Mouse (Mus musculus) bone marrow macrophage, adult 2 months (primary cell): ENCODE results near the gene Bub1b. TPM values are rescaled to one million over a fixed set of nuclear protein-coding genes. Genes with fewer than 3 reads are reported as not detected.
A peak's percentile ranks its signal among the peaks of the same experiment; 100 is the strongest.
"Not testable (repeated sequence)": the region's sequence is repeated elsewhere in the genome, so short reads cannot be mapped to it uniquely, and the experiment has no call there.

Experiments
- H3K27ac ChIP-seq: 2 replicates; pipeline ENCODE4 v1.5.1; 2012; ENCODE audit warnings: low read depth, low read length; ENCODE audit not compliant: insufficient read depth
- H3K4me1 ChIP-seq: 2 replicates; pipeline ENCODE4 v1.6.1; 2012; ENCODE audit warnings: low read length; ENCODE audit not compliant: control insufficient read depth, insufficient read depth
- H3K4me3 ChIP-seq: 2 replicates; pipeline ENCODE4 v1.5.1; 2012; ENCODE audit warnings: mild to moderate bottlenecking, low read length, moderate library complexity; ENCODE audit not compliant: insufficient read depth
- CTCF ChIP-seq: IDR thresholded peaks from 2 replicates; pipeline ENCODE4 v1.5.1; 2012; ENCODE audit warnings: low read depth, mild to moderate bottlenecking, low read length, moderate library complexity
- POLR2A ChIP-seq: IDR thresholded peaks from 2 replicates; pipeline ENCODE4 v1.6.1; 2012; ENCODE audit warnings: mild to moderate bottlenecking, low read depth, low read length, borderline replicate concordance
- polyA plus RNA-seq: library from polyadenylated mRNA; stranded (reverse); fragments of >200 nt; gene quantifications from 2 replicates; pipeline ENCODE4 v1.2.4, GENCODE M21; 2012; ENCODE audit not compliant: missing spikeins, insufficient read depth, insufficient read length

Bub1b gene
- polyA plus RNA-seq: 43.3 and 49.9 TPM in 2 replicates

DNA sequence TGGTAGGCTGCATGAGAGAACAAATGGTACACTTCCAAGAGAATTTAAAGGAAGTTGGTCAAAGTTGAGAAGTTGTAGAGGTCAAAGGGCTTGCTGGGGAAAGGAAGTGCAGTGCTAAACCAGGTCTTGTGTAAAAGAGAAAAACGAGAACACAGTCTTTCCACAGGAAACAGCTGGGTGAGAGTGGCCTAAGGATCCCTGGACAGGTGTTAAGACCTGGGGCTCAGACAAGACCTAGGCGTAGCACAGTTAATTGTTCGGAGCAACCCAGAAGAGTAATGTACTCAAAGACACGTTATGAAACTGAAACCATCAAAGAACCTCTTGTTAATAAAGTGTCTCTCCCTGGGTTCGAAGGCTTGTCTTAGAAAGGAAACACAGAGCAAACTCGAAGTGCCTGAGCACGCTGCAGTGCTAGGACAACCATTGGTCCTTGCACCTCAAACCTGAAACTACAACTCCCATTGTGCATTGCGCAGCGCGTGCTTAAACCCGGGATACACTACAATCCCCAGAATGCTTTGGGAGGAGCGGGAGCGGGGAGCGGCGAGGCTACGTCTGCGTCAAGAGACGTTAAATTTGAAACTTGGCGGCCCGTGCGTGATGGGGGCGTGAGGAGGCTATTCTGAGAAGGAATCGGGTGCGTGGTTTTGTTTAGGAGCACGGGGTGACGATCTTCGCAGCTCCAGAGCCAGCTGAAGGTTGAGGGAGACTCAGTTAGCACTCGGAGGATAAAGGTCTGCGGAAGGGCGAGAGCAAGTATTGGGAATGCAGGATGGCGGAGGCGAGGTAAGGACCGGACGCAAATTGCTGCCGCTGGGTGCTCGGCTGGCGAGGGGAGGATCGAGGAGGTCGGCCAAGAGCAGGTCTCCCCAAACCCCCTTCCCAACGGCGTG, at the start of gene Bub1b:
Gene Bub1b, plus strand, starts transcription at position 539 of the 896 bp plus-strand sequence.
- peak within 1 kb of the TSS; percentile 13 for H3K27ac ChIP-seq
- peaks cover 28% of the 10 kb centered on the region for H3K4me1 ChIP-seq
- H3K4me3 ChIP-seq: peak within 1 kb of the TSS; percentile 76
- TF ChIP-seq CTCF (no peak), POLR2A (no peak)

DNA sequence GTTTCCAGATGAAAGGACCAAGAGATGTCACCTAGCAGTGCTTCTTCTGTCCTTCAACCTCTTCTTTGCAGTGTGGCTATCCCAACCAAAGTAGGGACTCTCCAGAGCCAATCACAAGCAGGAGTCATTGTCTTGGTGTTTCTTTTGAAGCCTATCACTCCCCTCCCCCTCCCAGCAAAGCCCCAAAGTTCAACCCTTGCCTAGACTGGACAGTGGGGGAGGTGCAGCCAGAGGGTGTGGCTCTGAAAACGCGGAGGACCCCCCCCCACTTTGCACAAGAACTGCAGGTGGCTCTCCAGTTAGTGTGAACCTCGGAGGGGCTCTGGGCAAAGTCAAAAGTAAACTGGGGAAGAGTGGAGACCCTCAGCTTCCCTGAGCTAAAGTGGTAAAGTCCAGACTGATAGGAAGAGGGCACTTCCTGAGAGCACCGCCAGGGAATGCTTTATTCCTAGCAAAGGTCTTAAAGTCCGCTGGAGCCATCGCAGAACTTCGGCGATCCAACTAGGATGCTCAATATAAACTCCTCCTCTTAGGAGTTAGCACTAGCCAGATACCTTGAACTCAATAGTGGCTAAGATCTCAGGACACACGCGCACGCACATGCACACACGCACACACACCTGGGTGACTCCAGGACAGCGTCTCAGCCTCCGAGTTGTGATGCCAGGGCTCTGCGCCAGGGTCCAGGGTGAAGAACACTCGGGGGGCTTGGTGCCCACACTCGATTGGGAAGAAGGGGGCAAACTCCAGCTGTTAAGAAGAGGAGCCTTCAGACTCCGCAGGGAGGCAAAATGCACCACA, 49.4 kb upstream of the Bub1b start:
- Histone ChIP-seq H3K27ac (no peak overlapping the region), H3K4me1 (peaks cover 41% of the 10 kb centered on the region)
- no peak for TF ChIP-seq POLR2A
- no peak for TF ChIP-seq CTCF

DNA sequence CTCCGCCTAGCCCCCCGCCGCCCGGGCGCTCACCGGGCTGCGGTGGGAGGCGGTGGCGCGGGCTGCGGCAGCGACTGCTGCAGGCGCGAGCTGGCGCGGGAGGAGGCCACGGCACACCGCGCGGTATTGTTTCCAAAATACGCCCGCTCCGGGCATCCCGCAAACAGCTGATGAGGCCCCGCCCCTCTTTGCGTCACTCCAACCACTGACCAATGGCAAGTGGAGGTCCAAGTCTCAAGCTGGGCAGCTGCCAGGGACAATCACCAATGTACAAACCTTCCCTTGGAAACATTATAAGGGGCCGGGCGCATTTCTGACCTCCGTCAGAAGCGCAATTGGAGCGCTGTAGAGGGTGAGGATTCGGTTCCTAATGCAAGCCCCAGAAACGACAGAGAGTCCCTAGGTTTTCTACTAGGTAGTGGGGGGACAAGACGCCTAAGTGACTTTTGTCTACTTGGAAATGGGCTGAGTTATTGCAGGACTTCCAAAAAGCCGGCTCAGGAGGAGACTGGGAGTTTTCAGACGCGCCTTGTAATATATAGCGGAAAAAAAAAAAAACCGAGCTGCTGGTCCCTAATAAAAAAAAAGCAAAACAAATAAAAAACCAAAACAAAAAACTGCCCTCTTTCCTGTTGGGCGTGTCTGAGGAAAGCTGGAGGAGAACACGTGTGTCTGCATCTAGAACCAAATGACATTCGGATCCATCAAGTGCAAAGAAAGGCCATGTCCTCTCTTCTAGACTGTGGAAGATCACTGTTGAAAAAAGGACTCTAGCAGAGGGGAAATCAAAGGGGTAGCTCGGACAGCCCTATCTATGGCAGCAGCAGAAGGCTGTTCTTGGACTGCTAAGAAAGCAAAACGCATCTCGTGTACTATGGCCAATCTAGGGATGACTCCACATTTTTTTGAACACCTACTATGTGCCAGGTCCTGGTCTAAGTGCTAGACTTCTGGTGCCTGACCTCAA, 48.2 kb upstream of the Bub1b start, which contains the start of gene Bmf:
Gene Bmf, minus strand, starts transcription at position 181 of the 967 bp plus-strand sequence.
- no peak for TF ChIP-seq CTCF
- no peak for TF ChIP-seq POLR2A
- Histone ChIP-seq H3K4me3 (peak within 1 kb of the TSS; percentile 73), H3K27ac (peak within 1 kb of the TSS; percentile 22; the same call in 1 of the 2 replicates), H3K4me1 (peaks cover 37% of the 10 kb centered on the region)

More for the DNA sequence above, 49.4 kb upstream of the Bub1b start:
- peak overlapping the region; percentile 73 for H3K4me3 ChIP-seq

DNA sequence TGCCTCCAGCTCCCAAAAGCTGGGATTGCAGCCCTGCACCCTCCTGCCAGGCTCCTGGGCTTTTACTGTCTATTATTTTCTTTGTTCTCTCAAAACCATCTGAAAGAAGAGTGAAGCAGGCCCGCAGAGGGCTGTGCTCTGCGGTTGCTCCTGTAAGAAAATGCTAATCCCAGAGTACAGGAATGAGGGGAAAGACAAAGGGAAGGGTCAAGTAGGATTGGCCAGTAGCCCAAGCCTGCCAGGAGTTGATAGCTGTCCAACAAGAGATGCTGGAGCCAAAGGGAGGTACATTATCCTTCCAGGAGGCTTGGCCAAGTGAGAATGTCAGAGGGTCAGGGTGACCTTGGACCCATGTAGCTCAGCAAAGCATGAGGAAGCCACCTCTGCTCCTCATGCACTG, 46.4 kb upstream of the Bub1b start:
- peaks cover 25% of the 10 kb centered on the region for H3K4me1 ChIP-seq
- no peak overlapping the region for H3K4me3 ChIP-seq
- TF ChIP-seq CTCF: no peak
- no peak for TF ChIP-seq POLR2A
- no peak overlapping the region for H3K27ac ChIP-seq

DNA sequence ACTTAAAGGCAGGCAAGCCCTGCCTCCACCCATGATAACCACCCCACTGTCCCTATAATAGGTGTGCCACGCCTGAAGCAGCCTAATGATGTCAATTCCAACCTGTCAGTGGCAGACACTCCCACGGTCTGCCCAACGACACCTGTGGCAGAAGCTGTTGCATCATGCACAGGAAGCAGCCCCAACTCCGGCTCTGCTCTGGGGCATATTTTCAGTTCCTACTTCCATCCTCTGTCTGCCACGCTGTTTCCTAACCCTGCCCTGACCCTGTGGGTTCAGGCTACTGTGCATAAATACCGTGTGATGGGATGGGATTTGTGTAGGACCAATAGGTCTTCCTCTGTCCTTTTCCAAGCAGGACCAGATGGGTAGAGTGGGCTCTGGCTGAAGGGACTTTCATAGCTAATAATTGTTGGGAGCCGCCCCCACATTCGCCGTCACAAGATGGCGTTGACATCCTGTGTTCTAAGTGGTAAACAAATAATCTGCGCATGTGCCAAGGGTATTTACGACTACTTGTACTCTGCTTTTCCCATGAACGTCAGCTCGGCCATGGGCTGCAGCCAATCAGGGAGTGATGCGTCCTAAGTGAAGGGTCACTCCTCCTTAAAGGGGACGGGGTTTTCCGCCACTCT, 43.5 kb upstream of the Bub1b start:
- Histone ChIP-seq H3K27ac (peak overlapping the region; percentile 87), H3K4me3 (peak overlapping the region; percentile 66)
- not testable (repeated sequence) for H3K4me1 ChIP-seq

DNA sequence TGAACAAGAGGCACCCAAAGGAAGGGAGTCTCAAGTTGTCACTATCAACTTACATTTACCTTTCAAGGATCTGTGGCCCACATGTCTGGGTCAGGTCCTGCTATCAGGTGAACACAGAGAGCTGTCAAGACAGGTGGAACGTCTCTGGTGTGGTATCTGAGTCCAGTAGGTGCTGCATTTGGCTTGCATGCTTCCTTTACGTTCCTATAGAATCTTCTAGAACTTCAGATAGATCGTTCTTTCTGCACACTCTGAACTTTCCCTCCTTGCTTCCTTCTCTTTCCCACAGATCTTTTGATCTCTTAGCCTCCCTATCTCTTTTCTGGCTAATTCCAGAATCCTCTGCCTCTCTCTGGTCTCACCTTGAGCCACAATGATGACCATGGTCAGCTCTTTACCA, 39.6 kb upstream of the Bub1b start:
- no peak overlapping the region for H3K4me3 ChIP-seq
- no peak overlapping the region for H3K27ac ChIP-seq
- peaks cover 11% of the 10 kb centered on the region for H3K4me1 ChIP-seq
- TF ChIP-seq CTCF (no peak), POLR2A (no peak)

DNA sequence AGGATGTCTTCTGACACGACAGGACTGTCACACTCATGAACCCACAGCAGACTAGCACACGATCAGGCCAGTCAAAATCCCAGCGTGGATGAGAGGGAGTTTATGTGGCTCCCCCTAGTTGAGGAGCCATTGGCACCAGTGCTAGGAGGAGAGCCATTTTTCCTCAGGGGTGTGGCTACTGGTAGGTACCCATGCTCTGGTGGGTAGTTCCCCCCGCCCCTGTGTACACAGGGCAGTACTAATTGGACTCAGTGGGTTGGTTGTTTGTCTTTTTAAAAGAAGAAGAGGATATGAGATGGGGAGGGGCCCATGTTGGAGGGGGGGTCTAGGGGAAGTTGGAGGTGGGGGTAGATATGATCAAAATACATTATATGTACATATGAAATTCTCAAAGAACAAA, 36.0 kb upstream of the Bub1b start:
- Histone ChIP-seq H3K27ac (peak overlapping the region; percentile 53), H3K4me3 (no peak overlapping the region), H3K4me1 (peaks cover 20% of the 10 kb centered on the region)
- TF ChIP-seq CTCF (no peak), POLR2A (no peak)

DNA sequence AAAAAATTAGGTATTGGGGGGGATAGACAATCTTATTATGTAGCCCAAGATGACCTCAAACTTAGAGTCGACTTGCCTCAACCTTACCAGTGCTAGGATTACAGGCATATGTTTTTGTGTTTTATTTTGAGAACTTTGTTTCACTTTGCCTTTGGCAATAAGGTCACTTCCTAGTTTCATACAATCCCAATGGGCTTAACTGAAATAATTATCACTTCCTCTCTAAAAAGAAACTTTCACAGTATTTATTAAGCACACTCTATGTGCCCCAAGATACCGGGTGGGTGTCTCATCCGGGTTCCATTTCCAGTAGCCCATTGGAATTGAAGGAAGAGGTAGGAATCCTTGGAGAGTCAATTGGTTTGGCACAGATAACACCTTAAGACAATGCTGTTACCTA, 35.6 kb upstream of the Bub1b start:
- H3K27ac ChIP-seq: peak overlapping the region; percentile 53
- H3K4me1 ChIP-seq: peaks cover 20% of the 10 kb centered on the region
- H3K4me3 ChIP-seq: no peak overlapping the region
- no peak for TF ChIP-seq CTCF

DNA sequence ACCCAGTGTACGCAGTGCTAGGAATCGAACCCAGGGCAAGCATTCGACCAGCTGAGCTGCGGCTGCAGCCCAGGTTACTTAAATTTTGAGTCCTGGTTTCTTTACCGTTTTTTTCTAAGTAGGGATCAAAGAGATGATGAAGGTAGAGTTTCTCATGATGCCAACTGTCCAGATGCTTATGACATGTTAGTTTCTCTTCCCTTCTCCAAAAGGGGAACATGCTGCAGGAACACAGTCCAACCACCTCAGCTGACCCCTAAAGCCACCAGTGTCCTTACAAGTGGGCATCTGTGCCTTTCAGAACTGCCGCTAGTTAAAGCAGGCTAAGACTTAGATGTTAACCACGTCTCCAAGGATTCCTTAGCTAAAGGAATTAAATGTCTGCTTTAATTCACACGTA, 30.8 kb upstream of the Bub1b start:
- TF ChIP-seq POLR2A (no peak), CTCF (no peak)
- Histone ChIP-seq H3K27ac (peak overlapping the region; percentile 3; the same call in 1 of the 2 replicates), H3K4me1 (peaks cover 31% of the 10 kb centered on the region), H3K4me3 (no peak overlapping the region)
